Mouse (Mus musculus): ENCODE measurements at regions not wholly inside any gene's neighbourhood (a gene's known extent, or its start where the extent isn't known, plus 50 kb on each side); places are given as distances from the start of the nearest gene placed in this dataset.

- Histone ChIP-seq H3K27me3 (replicated peaks; ENCODE audit: control insufficient read depth, insufficient read depth, low read length) (no peaks in the 10 kb centered on the region), H3K4me1 (replicated peaks; ENCODE audit: control insufficient read depth, insufficient read depth, low read length) (no peaks in the 10 kb centered on the region), H3K27ac (ENCODE audit: low read depth, low read length) (no peak overlapping the region), H3K9ac (ENCODE audit: low read depth, low read length) (no peak overlapping the region; the same call in 1 of the 2 replicates), H3K9me3 (ENCODE audit: control insufficient read depth, low read length) (no peaks in the 10 kb centered on the region), H3K4me3 (ENCODE audit: low read depth, low read length) (peak overlapping the region; percentile 24), H3K36me3 (ENCODE audit: control insufficient read depth, insufficient read depth, low read length) (no peaks in the 10 kb centered on the region), H3K4me2 (peak overlapping the region; percentile 55)
- ATAC-seq (replicated peaks; ENCODE audit: low FRiP score): no peak; the same call in 1 of the 2 replicates
- WGBS: 30% methylated on average over 17 of the region's 17 CpGs
- peak; percentile 31 for DNase-seq (ENCODE audit: low spot score)
These were observed 96.2 kb upstream of the Med14 start for GRCm38 (mm10) chrX:12857881-12858755.

DNA sequence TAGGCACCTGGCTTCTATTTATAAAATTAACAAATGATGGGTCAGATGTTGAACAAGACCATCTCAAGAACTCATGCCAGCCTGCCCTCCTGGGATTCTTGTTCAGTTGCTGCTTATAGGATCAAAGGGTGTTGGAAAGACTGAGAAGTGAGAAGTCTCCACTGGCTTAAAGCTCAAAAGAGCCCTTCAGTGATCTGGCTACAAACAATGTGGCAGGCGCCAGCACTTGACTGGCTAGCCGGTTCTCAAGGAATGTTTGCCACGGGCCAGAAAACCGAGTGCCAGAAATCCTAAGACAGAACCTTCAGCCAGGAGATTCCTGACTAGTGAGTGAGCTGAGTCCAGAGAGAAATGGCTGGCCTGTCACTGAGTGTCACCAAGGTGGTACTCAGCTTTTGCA is 93.6 kb upstream of the Med14 start:
- ATAC-seq (replicated peaks; ENCODE audit: low FRiP score) (no peak), DNase-seq (ENCODE audit: low spot score) (no peak)
- H3K4me3 ChIP-seq (ENCODE audit: low read depth, low read length): no peak overlapping the region
- 53% methylated on average over 4 of the region's 4 CpGs for WGBS
- no peak overlapping the region for H3K9ac ChIP-seq (ENCODE audit: low read depth, low read length)
- H3K9me3 ChIP-seq (ENCODE audit: control insufficient read depth, low read length): no peaks in the 10 kb centered on the region
- H3K4me1 ChIP-seq (replicated peaks; ENCODE audit: control insufficient read depth, insufficient read depth, low read length): no peaks in the 10 kb centered on the region
- H3K27ac ChIP-seq (ENCODE audit: low read depth, low read length): no peak overlapping the region
- H3K36me3 ChIP-seq (ENCODE audit: control insufficient read depth, insufficient read depth, low read length): no peaks in the 10 kb centered on the region
- no peaks in the 10 kb centered on the region for H3K27me3 ChIP-seq (replicated peaks; ENCODE audit: control insufficient read depth, insufficient read depth, low read length)
- H3K4me2 ChIP-seq: no peak overlapping the region

DNA sequence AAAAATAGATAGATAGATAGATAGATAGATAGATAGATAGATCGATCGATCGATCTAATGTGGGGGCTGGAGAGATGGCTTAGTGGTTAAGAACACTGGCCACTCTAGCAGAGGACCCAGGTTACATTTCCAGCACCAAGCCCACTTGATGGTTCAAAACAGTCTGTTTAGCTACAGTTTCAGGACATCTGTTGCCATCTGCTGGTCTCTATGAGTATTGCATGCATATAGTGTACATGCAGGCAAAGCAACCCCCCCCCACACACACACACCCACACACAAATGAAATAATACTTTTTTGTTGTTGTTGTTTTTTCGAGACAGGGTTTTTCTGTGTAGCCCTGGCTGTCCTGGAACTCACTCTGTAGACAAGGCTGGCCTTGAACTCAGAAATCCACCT is 89.8 kb upstream of the Med14 start:
- Histone ChIP-seq H3K9me3 (ENCODE audit: control insufficient read depth, low read length) (no peaks in the 10 kb centered on the region), H3K36me3 (ENCODE audit: control insufficient read depth, insufficient read depth, low read length) (no peaks in the 10 kb centered on the region), H3K4me3 (ENCODE audit: low read depth, low read length) (no peak overlapping the region), H3K9ac (ENCODE audit: low read depth, low read length) (no peak overlapping the region), H3K4me1 (replicated peaks; ENCODE audit: control insufficient read depth, insufficient read depth, low read length) (no peaks in the 10 kb centered on the region), H3K4me2 (no peak overlapping the region), H3K27ac (ENCODE audit: low read depth, low read length) (no peak overlapping the region), H3K27me3 (replicated peaks; ENCODE audit: control insufficient read depth, insufficient read depth, low read length) (0 out of 2 replicates have a peak, but pooled peaks cover 2% of the 10 kb centered on the region)
- DNase-seq (ENCODE audit: low spot score): no peak
- WGBS: 58% methylated on average over 4 of the region's 4 CpGs
- no peak for ATAC-seq (replicated peaks; ENCODE audit: low FRiP score)

DNA sequence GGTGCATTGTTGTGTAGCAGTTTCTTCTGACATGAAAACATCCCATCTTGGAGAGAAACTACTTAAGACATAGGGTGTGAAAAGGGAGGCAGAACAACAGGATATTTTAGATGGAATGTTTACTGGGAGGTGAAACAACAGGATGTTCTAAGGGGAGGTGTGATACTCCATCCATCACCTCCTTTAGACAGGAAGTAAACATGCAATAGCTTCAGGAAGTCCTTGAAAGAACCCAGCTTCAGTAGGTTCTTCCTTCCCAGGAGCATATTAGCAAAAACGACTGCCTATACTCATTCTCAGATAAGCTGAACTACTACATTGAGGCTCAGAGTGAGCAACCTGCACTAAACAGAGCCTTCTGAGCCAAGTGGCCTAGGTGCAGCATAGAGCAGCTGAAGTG is 82.6 kb upstream of the Med14 start:
- Histone ChIP-seq H3K4me2 (no peak overlapping the region), H3K36me3 (ENCODE audit: control insufficient read depth, insufficient read depth, low read length) (no peaks in the 10 kb centered on the region), H3K27ac (ENCODE audit: low read depth, low read length) (no peak overlapping the region), H3K9me3 (ENCODE audit: control insufficient read depth, low read length) (no peaks in the 10 kb centered on the region), H3K4me1 (replicated peaks; ENCODE audit: control insufficient read depth, insufficient read depth, low read length) (no peaks in the 10 kb centered on the region), H3K27me3 (replicated peaks; ENCODE audit: control insufficient read depth, insufficient read depth, low read length) (0 out of 2 replicates have a peak, but pooled peaks cover 2% of the 10 kb centered on the region), H3K4me3 (ENCODE audit: low read depth, low read length) (no peak overlapping the region), H3K9ac (ENCODE audit: low read depth, low read length) (no peak overlapping the region)
- no peak for ATAC-seq (replicated peaks; ENCODE audit: low FRiP score)
- DNase-seq (ENCODE audit: low spot score): no peak
- WGBS: 28% methylated on average over 1 of the region's 1 CpGs

- Histone ChIP-seq H3K9me3 (ENCODE audit: control insufficient read depth, low read length) (no peaks in the 10 kb centered on the region), H3K4me1 (replicated peaks; ENCODE audit: control insufficient read depth, insufficient read depth, low read length) (no peaks in the 10 kb centered on the region), H3K9ac (ENCODE audit: low read depth, low read length) (no peak overlapping the region), H3K4me2 (no peak overlapping the region), H3K27me3 (replicated peaks; ENCODE audit: control insufficient read depth, insufficient read depth, low read length) (no peaks in the 10 kb centered on the region), H3K4me3 (ENCODE audit: low read depth, low read length) (no peak overlapping the region), H3K36me3 (ENCODE audit: control insufficient read depth, insufficient read depth, low read length) (no peaks in the 10 kb centered on the region), H3K27ac (ENCODE audit: low read depth, low read length) (no peak overlapping the region)
- ATAC-seq (replicated peaks; ENCODE audit: low FRiP score) (no peak), DNase-seq (ENCODE audit: low spot score) (no peak)
- WGBS: 81% methylated on average over 3 of the region's 3 CpGs
These were observed 79.1 kb upstream of the Med14 start for GRCm38 (mm10) chrX:12841021-12841325.

- Histone ChIP-seq H3K4me2 (peak overlapping the region; percentile 64), H3K9ac (ENCODE audit: low read depth, low read length) (0 out of 2 replicates have a peak overlapping the region, but pooled peaks have one; percentile 8), H3K27ac (ENCODE audit: low read depth, low read length) (no peak overlapping the region; the same call in 1 of the 2 replicates), H3K36me3 (ENCODE audit: control insufficient read depth, insufficient read depth, low read length) (no peaks in the 10 kb centered on the region), H3K27me3 (replicated peaks; ENCODE audit: control insufficient read depth, insufficient read depth, low read length) (no peaks in the 10 kb centered on the region), H3K4me3 (ENCODE audit: low read depth, low read length) (peak overlapping the region; percentile 33), H3K4me1 (replicated peaks; ENCODE audit: control insufficient read depth, insufficient read depth, low read length) (no peaks in the 10 kb centered on the region), H3K9me3 (ENCODE audit: control insufficient read depth, low read length) (no peaks in the 10 kb centered on the region)
- ATAC-seq (replicated peaks; ENCODE audit: low FRiP score) (no peak), DNase-seq (ENCODE audit: low spot score) (peak; percentile 41)
- WGBS: 22% methylated on average over 25 of the region's 25 CpGs
These were observed 78.5 kb upstream of the Med14 start for GRCm38 (mm10) chrX:12840160-12841020.

DNA sequence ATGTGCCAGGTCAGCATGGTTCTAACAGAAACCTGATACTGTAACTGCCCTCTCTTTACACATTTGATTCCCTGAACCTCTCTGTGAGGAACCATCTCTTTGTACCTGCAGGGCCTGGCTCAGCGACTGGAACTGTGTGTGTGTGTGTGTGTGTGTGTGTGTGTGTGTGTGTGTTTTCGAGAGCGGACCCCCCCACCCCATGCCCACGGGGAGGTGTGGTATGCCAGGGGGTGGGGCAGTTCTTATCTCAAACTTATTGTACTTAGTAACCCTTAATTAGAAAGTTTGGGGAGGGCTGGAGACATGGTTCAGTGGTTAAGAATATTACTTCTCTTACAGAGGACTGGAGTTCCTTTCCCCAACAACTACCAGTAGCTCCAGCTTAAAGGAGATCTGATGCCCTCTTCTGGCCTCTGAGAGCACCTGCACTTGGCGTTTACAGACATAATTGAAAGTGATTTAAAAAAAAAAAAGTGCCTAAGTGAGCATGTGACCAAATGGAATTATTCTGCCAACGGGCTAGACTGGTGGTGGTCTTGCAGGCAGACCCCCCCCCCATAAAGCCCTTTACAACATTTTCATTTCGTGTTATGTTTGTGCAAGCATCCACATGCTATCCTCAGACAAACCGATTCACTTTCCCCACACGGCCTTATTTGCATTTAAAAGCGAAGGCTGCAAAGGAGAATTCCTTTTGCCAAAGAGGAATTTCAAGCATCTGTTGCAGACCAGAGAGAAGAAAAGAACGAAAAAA is 77.7 kb upstream of the Med14 start:
- Histone ChIP-seq H3K27me3 (replicated peaks; ENCODE audit: control insufficient read depth, insufficient read depth, low read length) (no peaks in the 10 kb centered on the region), H3K36me3 (ENCODE audit: control insufficient read depth, insufficient read depth, low read length) (no peaks in the 10 kb centered on the region), H3K27ac (ENCODE audit: low read depth, low read length) (no peak overlapping the region; the same call in 1 of the 2 replicates), H3K9ac (ENCODE audit: low read depth, low read length) (0 out of 2 replicates have a peak overlapping the region, but pooled peaks have one; percentile 8), H3K9me3 (ENCODE audit: control insufficient read depth, low read length) (no peaks in the 10 kb centered on the region), H3K4me2 (peak overlapping the region; percentile 64), H3K4me1 (replicated peaks; ENCODE audit: control insufficient read depth, insufficient read depth, low read length) (no peaks in the 10 kb centered on the region), H3K4me3 (ENCODE audit: low read depth, low read length) (peak overlapping the region; percentile 33)
- ATAC-seq (replicated peaks; ENCODE audit: low FRiP score) (peak; percentile 20; the same call in 1 of the 2 replicates), DNase-seq (ENCODE audit: low spot score) (no peak)
- WGBS: 23% methylated on average over 11 of the region's 11 CpGs

DNA sequence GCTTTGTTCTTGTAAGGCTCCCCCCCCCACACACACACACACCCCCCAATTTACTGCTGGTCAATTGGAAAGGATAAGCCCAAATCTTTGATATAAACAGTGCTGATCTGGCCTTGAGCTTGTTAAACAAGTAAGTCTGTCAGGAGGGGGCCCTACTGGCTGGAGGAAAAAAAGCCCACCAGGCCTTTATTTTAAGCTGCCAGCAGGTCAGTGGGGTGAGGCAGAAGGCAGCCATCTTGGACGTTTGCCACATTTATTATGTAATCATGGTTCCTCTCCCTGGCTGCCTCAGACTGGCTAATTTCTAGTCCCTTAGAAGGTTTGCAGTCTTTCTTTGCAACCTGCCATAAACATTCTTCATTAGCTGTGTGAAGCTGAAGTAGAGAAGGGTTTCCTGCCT is 75.9 kb upstream of the Med14 start:
- no peak for ATAC-seq (replicated peaks; ENCODE audit: low FRiP score)

More for the DNA sequence above, 75.9 kb upstream of the Med14 start:
- DNase-seq (ENCODE audit: low spot score): no peak
- Histone ChIP-seq H3K4me3 (ENCODE audit: low read depth, low read length) (no peak overlapping the region), H3K4me2 (no peak overlapping the region), H3K27me3 (replicated peaks; ENCODE audit: control insufficient read depth, insufficient read depth, low read length) (no peaks in the 10 kb centered on the region), H3K36me3 (ENCODE audit: control insufficient read depth, insufficient read depth, low read length) (no peaks in the 10 kb centered on the region), H3K27ac (ENCODE audit: low read depth, low read length) (no peak overlapping the region), H3K9me3 (ENCODE audit: control insufficient read depth, low read length) (no peaks in the 10 kb centered on the region), H3K4me1 (replicated peaks; ENCODE audit: control insufficient read depth, insufficient read depth, low read length) (no peaks in the 10 kb centered on the region), H3K9ac (ENCODE audit: low read depth, low read length) (no peak overlapping the region)
- 43% methylated on average over 1 of the region's 1 CpGs for WGBS
